Mouse (Mus musculus) fat pad, adult 2 months (tissue): ENCODE measurements around the gene Shisa6.

Source experiments
- DNase-seq: peaks from one replicate; pipeline ENCODE4 v3.0.0-alpha.2; 2011; ENCODE audit warnings: low read depth, low spot score; ENCODE audit errors: extremely low read depth

Gene Shisa6

GRCm38 (mm10) chr11:66247115-66247514 is 278.6 kb downstream of the Shisa6 start:
- no peak for DNase-seq

GRCm38 (mm10) chr11:66236557-66236956 is 289.2 kb downstream of the Shisa6 start:
- DNase-seq, result no peak

- no peak for DNase-seq
Observed at GRCm38 (mm10) chr11:66232891-66233290, 292.9 kb downstream of the Shisa6 start.

- DNase-seq, result peak; percentile 4
Observed at GRCm38 (mm10) chr11:66222133-66222532, 303.6 kb downstream of the Shisa6 start.

GRCm38 (mm10) chr11:66218469-66218868 is 307.3 kb downstream of the Shisa6 start:
- no peak for DNase-seq

- no peak for DNase-seq
Observed at GRCm38 (mm10) chr11:66188627-66189287, 337.0 kb downstream of the Shisa6 start.

GRCm38 (mm10) chr11:66188146-66188545 is 337.6 kb downstream of the Shisa6 start:
- no peak for DNase-seq

- DNase-seq, result no peak
Observed at GRCm38 (mm10) chr11:66177781-66178180, 348.0 kb downstream of the Shisa6 start.

GRCm38 (mm10) chr11:66167801-66168651 is 357.7 kb downstream of the Shisa6 start, which contains the start of gene Dnah9:
Dnah9 (minus strand) TSS chr11:66168551.
- no peak for DNase-seq

- DNase-seq, result no peak
Observed at GRCm38 (mm10) chr11:66164022-66164421, 361.7 kb downstream of the Shisa6 start.
